Mouse (Mus musculus) kidney, adult 2 months (tissue): ENCODE results near the gene Plekha3. TPM values are rescaled to one million over a fixed set of nuclear protein-coding genes. Genes with fewer than 3 reads are reported as not detected.

Experiments used
- DNase-seq: peaks from one replicate; pipeline ENCODE4 v3.0.0; 2021
- H3K27ac ChIP-seq: fragments of 200-500 bp; 2 replicates; pipeline ENCODE4 v1.5.1; 2012; ENCODE audit warnings: low read depth, low read length, control low read depth, inconsistent platforms; ENCODE audit not compliant: insufficient read depth
- H3K27me3 ChIP-seq: fragments of 200-500 bp; replicated peaks from 2 replicates; pipeline ENCODE4 v1.6.1; 2012; ENCODE audit warnings: mild to moderate bottlenecking, moderate library complexity, low read length, inconsistent platforms; ENCODE audit not compliant: control insufficient read depth, insufficient read depth
- H3K36me3 ChIP-seq: fragments of 200-500 bp; 2 replicates; pipeline ENCODE4 v1.6.1; 2012; ENCODE audit warnings: mild to moderate bottlenecking, moderate library complexity, low read length, inconsistent platforms; ENCODE audit not compliant: control insufficient read depth, insufficient read depth
- H3K4me1 ChIP-seq: fragments of 200-500 bp; 2 replicates; pipeline ENCODE4 v1.6.1; 2011; ENCODE audit warnings: low read length; ENCODE audit not compliant: control insufficient read depth, insufficient read depth
- H3K4me3 ChIP-seq: fragments of 200-500 bp; 2 replicates; pipeline ENCODE4 v1.5.1; 2011; ENCODE audit warnings: mild to moderate bottlenecking, low read depth, low read length, control low read depth; ENCODE audit not compliant: insufficient read depth
- CTCF ChIP-seq: fragments of 200-500 bp; conservative IDR thresholded peaks from 2 replicates; pipeline ENCODE4 v1.5.1; 2011; ENCODE audit warnings: low read depth, mild to moderate bottlenecking, control low read depth, low read length, moderate library complexity, mixed read lengths; ENCODE audit not compliant: insufficient read depth, insufficient read length
- POLR2A ChIP-seq: fragments of 200-500 bp; IDR thresholded peaks from one replicate; pipeline ENCODE4 v1.6.1; 2011; ENCODE audit warnings: low read depth, low read length, control low read depth
- WGBS: fragments of 180-500 bp; shearing (Covaris S2); methylation state at CpG from one replicate; pipeline ENCODE4 v1.1.7; 2018; 5-methylcytosine and 5-hydroxymethylcytosine counted together
- polyA plus RNA-seq: library from polyadenylated mRNA; depleted of rRNA; stranded (reverse); fragments of >200 nt; gene quantifications from 2 replicates; pipeline ENCODE4 v1.2.3, GENCODE M21; 2012; rRNA removed

Plekha3 gene
- polyA plus RNA-seq, 1 experiment = 22.3 TPM

DNA sequence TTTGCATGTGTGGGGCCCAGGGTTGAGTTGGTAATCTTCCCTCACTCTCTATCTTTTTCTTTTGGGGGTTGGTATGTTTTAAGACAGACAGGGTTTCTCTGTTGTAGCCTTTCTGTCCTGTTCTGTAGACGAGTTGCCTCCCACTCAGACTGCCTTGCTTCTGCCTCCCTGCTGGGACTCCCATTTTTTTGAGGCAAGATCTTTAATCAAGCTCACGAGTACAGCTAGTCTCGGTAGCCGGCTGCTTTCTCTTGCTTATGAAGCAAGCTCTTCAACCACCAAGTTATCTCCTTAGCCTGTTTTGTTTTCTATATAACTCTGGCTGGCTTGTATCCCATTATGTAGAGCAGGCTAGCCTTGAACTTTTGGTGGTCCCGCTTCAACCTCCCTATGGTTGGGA is 18.7 kb downstream of the Plekha3 start:
- DNase-seq = no peak
- no peaks in the 10 kb centered on the region; the same call in 1 of the 2 replicates for H3K4me1 ChIP-seq
- 79% methylated on average over 5 of the region's 5 CpGs for WGBS
- H3K36me3 ChIP-seq = peaks cover 4% of the 10 kb centered on the region; the same call in 1 of the 2 replicates
- no peak for TF ChIP-seq CTCF
- TF ChIP-seq POLR2A = no peak
- no peaks in the 10 kb centered on the region for H3K27me3 ChIP-seq
- H3K4me3 ChIP-seq = no peak overlapping the region
- no peak overlapping the region for H3K27ac ChIP-seq

DNA sequence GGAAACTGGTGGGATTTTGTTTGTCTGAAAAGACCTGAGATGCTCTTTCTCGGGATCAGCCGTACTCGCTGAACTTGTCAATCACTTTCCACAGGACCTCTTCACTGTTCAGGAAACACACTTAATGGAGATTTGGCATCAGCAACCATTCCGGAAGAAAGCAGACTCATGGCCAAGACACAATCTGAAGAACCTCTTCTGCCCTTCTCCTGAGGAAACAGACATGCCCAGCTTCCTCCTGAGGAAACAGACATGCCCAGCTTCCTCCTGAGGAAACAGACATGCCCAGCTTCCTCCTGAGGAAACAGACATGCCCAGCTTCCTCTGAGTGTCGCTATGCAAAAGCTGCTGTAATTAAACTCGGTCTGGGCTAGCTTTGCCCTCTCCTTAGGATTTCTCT is 20.2 kb downstream of the Plekha3 start:
- H3K27ac ChIP-seq = no peak overlapping the region
- no peaks in the 10 kb centered on the region for H3K27me3 ChIP-seq
- H3K4me3 ChIP-seq = no peak overlapping the region
- no peak for TF ChIP-seq POLR2A
- no peak for TF ChIP-seq CTCF
- peak; percentile 54 for DNase-seq
- no peaks in the 10 kb centered on the region; the same call in 1 of the 2 replicates for H3K4me1 ChIP-seq
- WGBS = 68% methylated on average over 6 of the region's 6 CpGs
- peaks cover 4% of the 10 kb centered on the region; the same call in 1 of the 2 replicates for H3K36me3 ChIP-seq

DNA sequence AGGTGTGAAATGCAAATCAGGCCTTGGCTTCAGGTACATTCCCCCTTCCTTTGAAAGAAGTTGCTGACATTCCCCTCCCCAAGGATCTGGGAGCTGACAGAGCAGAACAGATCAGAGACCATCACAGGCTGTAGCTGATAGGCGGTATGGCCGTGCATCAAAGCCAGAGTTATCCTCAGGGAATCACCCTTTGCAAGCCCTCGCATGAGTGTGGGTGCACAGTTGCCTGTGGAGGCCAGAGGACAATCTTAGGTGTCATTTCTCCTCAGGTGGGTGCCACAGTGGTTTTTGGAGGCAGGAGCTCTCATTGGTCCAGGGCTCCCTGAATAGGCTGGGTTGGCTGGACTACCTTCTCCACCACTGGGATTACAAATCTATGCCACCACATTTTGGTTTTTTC is 27.1 kb downstream of the Plekha3 start:
- Histone ChIP-seq H3K27ac (no peak overlapping the region), H3K27me3 (no peaks in the 10 kb centered on the region), H3K36me3 (no peaks in the 10 kb centered on the region), H3K4me1 (no peaks in the 10 kb centered on the region), H3K4me3 (no peak overlapping the region)
- TF ChIP-seq CTCF (no peak), POLR2A (no peak)
- WGBS = 90% methylated on average over 3 of the region's 3 CpGs
- no peak for DNase-seq

DNA sequence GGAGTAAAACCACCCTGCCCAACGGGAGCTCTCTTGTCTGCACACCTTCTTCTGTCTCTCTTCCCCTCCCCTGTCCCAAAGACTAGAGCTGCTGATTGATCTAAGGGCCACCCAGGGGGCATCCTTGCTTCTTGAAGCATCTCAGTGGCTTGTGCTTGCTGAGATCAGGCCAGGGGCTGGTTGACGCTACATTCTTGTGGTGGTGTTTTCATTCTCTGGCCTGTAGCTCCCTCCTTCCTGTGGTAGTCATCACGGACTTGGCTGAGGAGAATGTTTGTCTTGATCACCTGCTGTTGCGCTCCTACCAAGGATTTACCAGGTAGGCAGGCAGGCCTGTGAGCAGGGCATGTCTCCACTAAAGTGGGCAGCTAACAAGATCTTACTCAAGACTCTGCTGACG is 27.7 kb downstream of the Plekha3 start:
- Histone ChIP-seq H3K4me1 (no peaks in the 10 kb centered on the region), H3K36me3 (no peaks in the 10 kb centered on the region), H3K27me3 (no peaks in the 10 kb centered on the region), H3K27ac (no peak overlapping the region), H3K4me3 (no peak overlapping the region)
- no peak for DNase-seq
- no peak for TF ChIP-seq CTCF
- no peak for TF ChIP-seq POLR2A
- WGBS = 94% methylated on average over 5 of the region's 5 CpGs

DNA sequence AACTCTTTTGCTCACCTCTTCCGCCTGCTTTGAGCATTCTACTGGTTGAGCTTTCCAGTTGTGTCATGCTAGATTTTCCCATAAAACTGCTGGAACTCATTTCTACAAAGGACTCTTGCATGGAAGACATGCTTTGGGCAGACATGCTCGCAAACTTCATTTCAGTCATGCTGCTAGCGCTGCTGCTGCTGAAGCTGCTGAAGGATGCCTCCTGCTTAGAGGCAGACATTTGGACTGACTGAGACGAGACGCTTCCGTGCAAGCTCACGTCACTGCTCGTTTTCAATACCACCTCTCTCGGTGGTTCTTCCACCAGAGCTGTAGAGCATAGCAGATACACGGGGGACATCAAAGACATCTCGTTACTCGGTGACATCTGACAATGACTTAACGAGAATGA is 30.6 kb downstream of the Plekha3 start:
- no peak overlapping the region for H3K27ac ChIP-seq
- no peak for DNase-seq
- no peak overlapping the region for H3K4me3 ChIP-seq
- H3K4me1 ChIP-seq = no peaks in the 10 kb centered on the region
- no peak for TF ChIP-seq POLR2A
- no peak for TF ChIP-seq CTCF
- WGBS = 94% methylated on average over 13 of the region's 13 CpGs
- H3K36me3 ChIP-seq = 0 out of 2 replicates have a peak, but pooled peaks cover 2% of the 10 kb centered on the region
- H3K27me3 ChIP-seq = no peaks in the 10 kb centered on the region

DNA sequence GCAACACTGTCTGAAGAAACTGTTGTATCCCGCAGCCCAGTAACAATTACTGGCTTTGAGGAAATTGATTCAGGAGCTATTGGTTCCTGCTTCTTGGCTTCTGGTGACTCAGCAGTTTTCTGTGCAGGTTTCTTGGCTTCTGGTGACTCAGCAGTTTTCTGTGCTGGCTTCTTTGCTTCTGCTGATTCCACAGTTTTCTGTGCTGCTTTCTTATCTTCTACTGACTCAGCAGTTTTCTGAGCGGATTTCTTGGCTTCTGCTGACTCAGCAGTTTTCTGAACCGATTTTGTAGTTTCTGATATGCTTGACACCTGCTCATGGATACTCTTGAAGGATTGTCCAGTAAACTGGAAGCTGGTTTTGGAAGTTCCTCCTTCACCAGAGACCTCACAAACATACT is 33.4 kb downstream of the Plekha3 start:
- no peak for DNase-seq
- Histone ChIP-seq H3K4me3 (no peak overlapping the region), H3K27me3 (no peaks in the 10 kb centered on the region), H3K36me3 (0 out of 2 replicates have a peak, but pooled peaks cover 2% of the 10 kb centered on the region), H3K27ac (no peak overlapping the region), H3K4me1 (no peaks in the 10 kb centered on the region)
- TF ChIP-seq CTCF = no peak
- no peak for TF ChIP-seq POLR2A
- WGBS = 87% methylated on average over 3 of the region's 3 CpGs

DNA sequence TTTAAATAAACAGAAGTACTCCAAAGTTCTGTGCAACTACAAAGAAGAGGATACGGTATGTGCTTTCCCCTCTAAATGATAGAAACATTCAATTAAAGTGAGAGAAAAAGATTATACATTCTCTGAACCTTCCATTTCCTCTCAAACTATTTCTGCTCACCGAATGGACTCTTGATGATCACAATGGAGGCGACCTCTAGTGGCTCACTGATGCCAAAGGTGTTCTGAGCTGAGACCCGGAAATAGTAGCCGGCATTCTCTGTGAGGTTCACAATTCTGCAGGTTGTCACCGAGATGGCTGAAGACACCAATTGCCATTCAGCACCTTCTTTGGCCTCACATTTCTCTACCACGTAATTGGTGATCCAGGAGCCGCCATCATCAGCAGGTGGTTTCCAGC is 39.9 kb downstream of the Plekha3 start:
- H3K4me1 ChIP-seq = no peaks in the 10 kb centered on the region
- no peak for DNase-seq
- TF ChIP-seq POLR2A = no peak
- TF ChIP-seq CTCF = no peak
- 73% methylated on average over 8 of the region's 8 CpGs for WGBS
- H3K27me3 ChIP-seq = no peaks in the 10 kb centered on the region
- H3K27ac ChIP-seq = no peak overlapping the region
- peaks cover 2% of the 10 kb centered on the region; the same call in 1 of the 2 replicates for H3K36me3 ChIP-seq
- no peak overlapping the region for H3K4me3 ChIP-seq

DNA sequence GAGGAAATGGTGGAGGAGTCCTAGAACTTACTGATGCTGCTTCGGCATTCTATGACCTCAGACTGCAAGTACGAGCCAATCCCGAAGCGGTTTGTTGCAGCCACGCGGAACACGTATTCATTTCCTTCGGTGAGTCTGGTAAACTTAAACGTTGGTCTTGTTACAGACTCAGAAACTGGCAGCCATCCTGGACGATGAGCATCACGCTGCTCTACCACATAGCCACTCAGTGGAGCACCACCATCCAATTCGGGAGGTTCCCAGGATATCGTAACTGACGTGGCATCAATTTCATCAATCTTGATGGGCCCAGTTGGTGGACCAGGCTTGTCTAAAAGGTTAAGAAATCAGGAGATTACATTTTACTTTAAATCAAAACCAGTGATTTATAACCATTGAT is 44.6 kb downstream of the Plekha3 start:
- Histone ChIP-seq H3K4me1 (no peaks in the 10 kb centered on the region), H3K27me3 (no peaks in the 10 kb centered on the region), H3K4me3 (no peak overlapping the region), H3K36me3 (peaks cover under 1% of the 10 kb centered on the region), H3K27ac (no peak overlapping the region)
- no peak for DNase-seq
- WGBS = 96% methylated on average over 14 of the region's 14 CpGs
- no peak for TF ChIP-seq POLR2A
- TF ChIP-seq CTCF = no peak

Other genes starting within 250 kb of the Plekha3 start
- 15.3 and 17.0 TPM in 2 replicates for gene Prkra, start 27.3 kb upstream of the Plekha3 start, polyA plus RNA-seq
- 1.1 and 1.2 TPM in 2 replicates for gene Pjvk, start 26.8 kb upstream of the Plekha3 start, polyA plus RNA-seq
- gene Fkbp7, start 2.2 kb upstream of the Plekha3 start, polyA plus RNA-seq = 2.9 and 4.0 TPM in 2 replicates